Mouse (Mus musculus) C2C12 (cell line): Measurements from ENCODE around the gene Tcp11l2. TPM values are rescaled to one million over a fixed set of nuclear protein-coding genes. Genes with fewer than 3 reads are reported as not detected.

Experiments
- H3K27me3 ChIP-seq: one replicate; pipeline ENCODE4 v1.6.1; 2011; ENCODE audit not compliant: control insufficient read depth, insufficient read depth, insufficient read length
- H3K36me3 ChIP-seq: one replicate; pipeline ENCODE4 v1.6.1; 2011; ENCODE audit not compliant: control insufficient read depth, insufficient read depth
- H3K4me3 ChIP-seq: one replicate; pipeline ENCODE4 v1.5.1; 2011; ENCODE audit warnings: mild to moderate bottlenecking, control low read depth; ENCODE audit not compliant: poor library complexity, insufficient read depth, severe bottlenecking
- H3K79me2 ChIP-seq: one replicate; pipeline ENCODE4 v1.6.1; 2011; ENCODE audit not compliant: control insufficient read depth, insufficient read depth
- H3K79me3 ChIP-seq: one replicate; pipeline ENCODE4 v1.6.1; 2011; ENCODE audit warnings: low read depth, control low read depth
- H3ac ChIP-seq: one replicate; pipeline ENCODE3; 2011; ENCODE audit warnings: low read depth; ENCODE audit not compliant: control insufficient read depth, insufficient read length
- CEBPB ChIP-seq: IDR thresholded peaks from one replicate; pipeline ENCODE4 v1.6.1; 2011; ENCODE audit warnings: low read depth, mild to moderate bottlenecking, control low read depth, moderate library complexity
- CTCF ChIP-seq: IDR thresholded peaks from one replicate; pipeline ENCODE4 v1.5.1; 2011; ENCODE audit not compliant: control insufficient read depth, insufficient read depth, insufficient read length
- FOSL1 ChIP-seq: IDR thresholded peaks from one replicate; pipeline ENCODE4 v1.8.0; 2011; ENCODE audit warnings: mild to moderate bottlenecking, low read length; ENCODE audit not compliant: poor library complexity, insufficient read depth, severe bottlenecking
- MAX ChIP-seq: IDR thresholded peaks from one replicate; pipeline ENCODE4 v1.6.1; 2011; ENCODE audit warnings: mild to moderate bottlenecking, control low read depth
- MYOD1 ChIP-seq: IDR thresholded peaks from one replicate; pipeline ENCODE4 v1.6.1; 2011; ENCODE audit warnings: low read depth; ENCODE audit not compliant: control insufficient read depth, insufficient read length
- MYOG ChIP-seq: IDR thresholded peaks from one replicate; pipeline ENCODE4 v1.6.1; 2011; ENCODE audit not compliant: control insufficient read depth, insufficient read length; ENCODE audit errors: extremely low read depth
- USF1 ChIP-seq: IDR thresholded peaks from one replicate; pipeline ENCODE4 v1.6.1; 2011; ENCODE audit warnings: low read depth, mild to moderate bottlenecking, control low read depth, moderate library complexity
- polyA plus RNA-seq: library from polyadenylated mRNA; unstranded; fragments of >200 nt; fragmentation: generic; extraction: Trizol; gene quantifications from one replicate; pipeline ENCODE4 v1.2.1, GENCODE M21; 2012; ENCODE audit warnings: missing spikeins

Gene Tcp11l2
- polyA plus RNA-seq, 1 experiment: 0.91 TPM

GRCm38 (mm10) chr10:84590956-84591355 lies 14.5 kb downstream of the Tcp11l2 start:
- Histone ChIP-seq H3K79me2 (no peaks in the 10 kb centered on the region), H3ac (no peak overlapping the region), H3K36me3 (no peaks in the 10 kb centered on the region), H3K27me3 (no peaks in the 10 kb centered on the region), H3K79me3 (no peaks in the 10 kb centered on the region), H3K4me3 (no peak overlapping the region)
- no peak for TF ChIP-seq MYOG
- TF ChIP-seq USF1: no peak
- TF ChIP-seq CEBPB: no peak
- no peak for TF ChIP-seq MYOD1
- TF ChIP-seq FOSL1: no peak
- TF ChIP-seq CTCF: no peak
- no peak for TF ChIP-seq MAX

DNA sequence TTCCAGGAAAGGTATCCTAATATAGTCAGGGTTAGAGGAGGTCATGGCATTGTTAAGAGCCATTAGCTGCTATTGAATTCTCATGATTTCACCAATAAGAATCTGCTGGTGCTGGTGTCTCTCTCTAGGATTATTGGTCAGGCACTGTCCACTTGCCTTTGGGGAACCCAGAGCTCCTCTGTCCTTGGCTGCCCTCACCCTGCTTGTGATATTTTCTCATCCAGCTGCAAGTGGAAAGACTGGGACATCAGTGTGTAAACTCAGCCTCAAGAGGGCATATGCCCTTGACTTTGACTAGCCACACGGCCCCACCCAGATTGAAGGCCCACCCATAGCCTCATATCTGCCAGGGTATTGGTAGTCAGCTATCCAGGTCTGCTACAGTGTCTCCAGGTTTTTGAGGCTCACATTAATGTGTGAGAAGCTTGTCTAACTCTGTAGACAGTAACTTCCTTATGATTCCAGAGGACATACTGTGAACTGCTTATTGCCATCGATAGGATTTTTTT lies 15.3 kb downstream of the Tcp11l2 start:
- Histone ChIP-seq H3K27me3 (no peaks in the 10 kb centered on the region), H3K79me2 (no peaks in the 10 kb centered on the region), H3K79me3 (no peaks in the 10 kb centered on the region), H3K36me3 (no peaks in the 10 kb centered on the region), H3ac (no peak overlapping the region), H3K4me3 (no peak overlapping the region)
- no peak for TF ChIP-seq MAX
- TF ChIP-seq MYOG: no peak
- TF ChIP-seq CEBPB: no peak
- no peak for TF ChIP-seq USF1
- TF ChIP-seq CTCF: no peak
- no peak for TF ChIP-seq MYOD1
- no peak for TF ChIP-seq FOSL1

- no peaks in the 10 kb centered on the region for H3K79me3 ChIP-seq
- H3K4me3 ChIP-seq: no peak overlapping the region
- no peaks in the 10 kb centered on the region for H3K27me3 ChIP-seq
- H3ac ChIP-seq: no peak overlapping the region
- H3K36me3 ChIP-seq: no peaks in the 10 kb centered on the region
- no peaks in the 10 kb centered on the region for H3K79me2 ChIP-seq
- no peak for TF ChIP-seq CEBPB
- TF ChIP-seq CTCF: no peak
- TF ChIP-seq MAX: no peak
- TF ChIP-seq USF1: no peak
- TF ChIP-seq MYOD1: no peak
- TF ChIP-seq FOSL1: no peak
- no peak for TF ChIP-seq MYOG
Measured at GRCm38 (mm10) chr10:84592745-84593144, 16.3 kb downstream of the Tcp11l2 start.

DNA sequence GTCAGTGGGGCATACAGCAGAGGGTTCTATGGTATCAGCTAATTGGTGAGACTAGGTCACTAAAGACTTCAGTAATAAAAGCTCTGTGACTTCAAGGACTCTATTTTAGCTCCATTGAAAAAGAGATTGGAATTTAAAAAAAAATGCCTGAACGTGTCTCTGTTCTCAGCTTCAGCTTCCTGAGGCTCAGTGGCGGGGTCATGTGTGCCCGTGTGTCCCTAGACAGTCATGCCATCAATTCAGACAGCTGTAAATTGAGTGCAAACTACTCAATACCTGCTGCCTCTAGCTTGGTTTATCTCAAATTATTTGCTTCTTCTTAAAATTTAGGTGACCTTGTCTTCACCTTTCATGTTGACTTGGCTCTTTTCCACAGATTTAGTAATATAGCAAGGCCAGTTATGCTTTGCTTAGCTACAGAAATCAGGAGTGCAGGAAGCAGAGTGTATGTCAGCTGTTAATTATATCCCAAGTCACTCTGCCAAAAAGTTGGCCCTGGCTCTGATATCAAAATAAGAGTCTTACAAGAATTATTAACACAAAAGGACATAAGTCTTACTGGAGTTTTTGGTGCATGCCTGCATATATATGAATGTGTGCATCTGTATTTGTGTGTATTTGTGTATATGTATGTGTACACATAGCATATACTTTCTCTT lies 20.8 kb downstream of the Tcp11l2 start:
- Histone ChIP-seq H3K36me3 (no peaks in the 10 kb centered on the region), H3K4me3 (no peak overlapping the region)
- TF ChIP-seq MAX (no peak), MYOD1 (no peak), USF1 (no peak), FOSL1 (no peak), MYOG (no peak), CTCF (no peak), CEBPB (no peak)

DNA sequence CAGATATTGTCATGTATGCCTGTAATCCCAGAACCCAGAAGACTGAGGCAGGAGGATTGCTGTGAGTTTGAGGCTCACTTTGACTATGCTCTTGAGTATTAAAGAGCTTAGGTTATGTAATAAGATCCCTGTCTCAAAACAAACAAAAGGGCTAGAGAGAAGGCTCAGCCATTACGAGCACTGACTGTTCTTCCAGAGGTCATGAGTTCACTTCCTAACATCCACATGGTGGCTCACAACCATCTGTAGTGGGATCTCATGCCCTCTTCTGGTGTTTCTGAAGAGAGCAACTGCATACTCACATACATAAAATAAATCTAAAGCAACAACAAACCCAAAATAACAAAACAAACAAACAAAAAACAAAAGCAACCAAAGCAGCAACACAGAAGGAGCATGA lies 21.7 kb downstream of the Tcp11l2 start:
- H3K79me3 ChIP-seq: no peaks in the 10 kb centered on the region
- no peak for TF ChIP-seq FOSL1
- TF ChIP-seq CEBPB: no peak
- TF ChIP-seq MYOD1: no peak
- TF ChIP-seq MYOG: no peak
- no peak for TF ChIP-seq USF1
- no peak for TF ChIP-seq CTCF
- no peak for TF ChIP-seq MAX

More for the DNA sequence above, 20.8 kb downstream of the Tcp11l2 start:
- H3K79me3 ChIP-seq: no peaks in the 10 kb centered on the region
- H3K27me3 ChIP-seq: no peaks in the 10 kb centered on the region
- no peak overlapping the region for H3ac ChIP-seq
- no peaks in the 10 kb centered on the region for H3K79me2 ChIP-seq

DNA sequence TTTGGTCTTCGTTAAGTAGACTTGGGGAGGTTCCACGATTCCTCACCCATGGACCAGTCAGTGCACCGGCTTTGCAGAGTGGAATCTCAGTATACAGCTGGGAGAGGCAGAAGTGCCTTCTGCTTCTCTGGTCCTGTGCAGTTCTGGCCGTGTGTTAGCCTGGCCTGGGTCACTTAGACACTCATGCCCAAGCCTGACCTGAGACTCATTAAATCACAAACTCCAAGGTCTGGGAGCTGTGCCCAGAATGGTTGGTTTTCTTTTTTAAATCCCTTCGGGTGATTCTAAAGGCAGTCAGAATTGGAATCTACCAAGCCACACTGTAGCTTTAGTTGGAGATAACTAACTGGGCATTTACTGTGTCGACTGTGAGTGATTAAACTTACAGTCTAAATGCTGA lies 23.7 kb downstream of the Tcp11l2 start:
- Histone ChIP-seq H3K79me3 (no peaks in the 10 kb centered on the region), H3ac (no peak overlapping the region), H3K79me2 (no peaks in the 10 kb centered on the region)

More for the DNA sequence above, 21.7 kb downstream of the Tcp11l2 start:
- no peak overlapping the region for H3ac ChIP-seq
- no peaks in the 10 kb centered on the region for H3K27me3 ChIP-seq
- no peaks in the 10 kb centered on the region for H3K79me2 ChIP-seq
- H3K4me3 ChIP-seq: no peak overlapping the region
- no peaks in the 10 kb centered on the region for H3K36me3 ChIP-seq

More for the DNA sequence above, 23.7 kb downstream of the Tcp11l2 start:
- no peak for TF ChIP-seq MYOG
- no peak for TF ChIP-seq USF1
- TF ChIP-seq CEBPB: no peak
- TF ChIP-seq MYOD1: no peak
- no peak for TF ChIP-seq MAX
- TF ChIP-seq CTCF: no peak
- TF ChIP-seq FOSL1: no peak
- Histone ChIP-seq H3K4me3 (no peak overlapping the region), H3K36me3 (no peaks in the 10 kb centered on the region), H3K27me3 (peaks cover 6% of the 10 kb centered on the region)
